Mouse (Mus musculus) MEL (cell line): ENCODE measurements around the gene Rims1. TPM values are rescaled to one million over a fixed set of nuclear protein-coding genes. Genes with fewer than 3 reads are reported as not detected.

Experiments
- DNase-seq: peaks from one replicate; pipeline ENCODE4 v3.0.0; 2011; ENCODE audit warnings: low read depth, low spot score
- H3K27ac ChIP-seq: 2 replicates; pipeline ENCODE4 v1.5.1; 2012; ENCODE audit warnings: low read depth, mild to moderate bottlenecking, control low read depth, low read length, moderate library complexity; ENCODE audit not compliant: control insufficient read depth
- H3K27me3 ChIP-seq, 2 experiments: fragments of 150-350 bp in 1 of 2; sonication (generic) in 1 of 2; 2 replicates each; pipeline ENCODE4 v1.6.1; 2012; ENCODE audit warnings: low read length in 2 of 2, mild to moderate bottlenecking in 2 of 2, improper control_type of control experiment in 1 of 2, moderate library complexity in 1 of 2; ENCODE audit not compliant: insufficient read depth in 2 of 2, control insufficient read depth in 1 of 2
- H3K36me3 ChIP-seq, 2 experiments: 2 replicates each; pipeline ENCODE4 v1.6.1; 2012 to 2014; ENCODE audit warnings: low read length in 2 of 2, improper control_type of control experiment in 1 of 2, inconsistent platforms in 1 of 2, mild to moderate bottlenecking in 1 of 2; ENCODE audit not compliant: insufficient read depth in 2 of 2, control insufficient read depth in 1 of 2
- H3K4me1 ChIP-seq, 2 experiments: fragments of 150-350 bp in 1 of 2; sonication (generic) in 1 of 2; 2 replicates each; pipeline ENCODE4 v1.6.1; 2012; ENCODE audit warnings: low read length in 2 of 2, improper control_type of control experiment in 1 of 2, mild to moderate bottlenecking in 1 of 2; ENCODE audit not compliant: insufficient read depth in 2 of 2, control insufficient read depth in 1 of 2
- H3K4me3 ChIP-seq, 2 experiments: fragments of 150-350 bp in 1 of 2; sonication (generic) in 1 of 2; 2 replicates each; pipeline ENCODE4 v1.5.1; 2012; ENCODE audit warnings: low read depth in 2 of 2, low read length in 2 of 2, mild to moderate bottlenecking in 2 of 2, moderate library complexity in 2 of 2, control low read depth in 1 of 2, improper control_type of control experiment in 1 of 2; ENCODE audit not compliant: control insufficient read depth in 1 of 2, insufficient read depth in 1 of 2
- H3K79me2 ChIP-seq: 2 replicates; pipeline ENCODE4 v1.6.1; 2012; ENCODE audit warnings: mild to moderate bottlenecking, low read length, moderate library complexity; ENCODE audit not compliant: control insufficient read depth, poor library complexity, insufficient read depth
- H3K9ac ChIP-seq: 2 replicates; pipeline ENCODE4 v1.6.1; 2012; ENCODE audit warnings: low read depth, mild to moderate bottlenecking, control low read depth, low read length, moderate library complexity; ENCODE audit not compliant: control insufficient read depth, poor library complexity, severe bottlenecking
- H3K9me3 ChIP-seq: fragments of 150-350 bp; sonication (generic); replicated peaks from 2 replicates; pipeline ENCODE4 v1.6.1; 2012; ENCODE audit warnings: mild to moderate bottlenecking, low read length, improper control_type of control experiment, moderate library complexity; ENCODE audit not compliant: insufficient read depth
- BHLHE40 ChIP-seq: IDR thresholded peaks from 2 replicates; pipeline ENCODE4 v1.6.1; 2012; ENCODE audit warnings: low read depth, mild to moderate bottlenecking, inconsistent platforms, low read length, improper control_type of control experiment, borderline replicate concordance
- CTCF ChIP-seq, 3 experiments: IDR thresholded peaks in 2 of 3; conservative IDR thresholded peaks in 1 of 3; 2 replicates each; pipeline ENCODE4 v1.5.1; 2011 to 2012; ENCODE audit warnings: low read length in 3 of 3, low read depth in 2 of 3, mild to moderate bottlenecking in 2 of 3, improper control_type of control experiment in 1 of 3, inconsistent platforms in 1 of 3, mixed read lengths in 1 of 3, moderate library complexity in 1 of 3; ENCODE audit not compliant: control insufficient read depth in 1 of 3, insufficient read depth in 1 of 3, poor library complexity in 1 of 3, severe bottlenecking in 1 of 3
- E2F4 ChIP-seq: IDR thresholded peaks from 2 replicates; pipeline ENCODE4 v1.6.1; 2011; ENCODE audit warnings: low read depth, low read length, improper control_type of control experiment, borderline replicate concordance
- ELF1 ChIP-seq: IDR thresholded peaks from 2 replicates; pipeline ENCODE4 v1.6.1; 2014; ENCODE audit warnings: low read depth, mild to moderate bottlenecking, inconsistent platforms, low read length, improper control_type of control experiment, moderate library complexity
- EP300 ChIP-seq, 2 experiments: IDR thresholded peaks; 2 replicates each; pipeline ENCODE4 v1.6.1; 2011; ENCODE audit warnings: improper control_type of control experiment in 2 of 2, low read length in 2 of 2, low read depth in 1 of 2, mild to moderate bottlenecking in 1 of 2
- ETS1 ChIP-seq: IDR thresholded peaks from 2 replicates; pipeline ENCODE4 v1.6.1; 2012; ENCODE audit warnings: low read depth, mild to moderate bottlenecking, inconsistent platforms, low read length, improper control_type of control experiment, moderate library complexity
- GATA1 ChIP-seq: IDR thresholded peaks from 2 replicates; pipeline ENCODE4 v1.6.1; 2011; ENCODE audit warnings: low read depth, low read length, improper control_type of control experiment
- JUND ChIP-seq: IDR thresholded peaks from 2 replicates; pipeline ENCODE4 v1.6.1; 2011; ENCODE audit warnings: low read depth, mild to moderate bottlenecking, improper control_type of control experiment, low read length
- MAFK ChIP-seq: IDR thresholded peaks from 2 replicates; pipeline ENCODE4 v1.6.1; 2011; ENCODE audit warnings: low read depth, mild to moderate bottlenecking, low read length, improper control_type of control experiment, borderline replicate concordance
- MAX ChIP-seq: IDR thresholded peaks from 2 replicates; pipeline ENCODE4 v1.6.1; 2011; ENCODE audit warnings: low read length, improper control_type of control experiment
- MAZ ChIP-seq: IDR thresholded peaks from 2 replicates; pipeline ENCODE4 v1.6.1; 2012; ENCODE audit warnings: low read depth, mild to moderate bottlenecking, inconsistent platforms, low read length, improper control_type of control experiment
- MEF2A ChIP-seq: IDR thresholded peaks from 2 replicates; pipeline ENCODE4 v1.6.1; 2014; ENCODE audit warnings: low read depth, mild to moderate bottlenecking, inconsistent platforms, low read length, improper control_type of control experiment; ENCODE audit not compliant: poor library complexity, insufficient replicate concordance, severe bottlenecking; ENCODE audit errors: extremely low read depth
- MXI1 ChIP-seq: IDR thresholded peaks from 2 replicates; pipeline ENCODE4 v1.6.1; 2011; ENCODE audit warnings: mild to moderate bottlenecking, low read depth, low read length, improper control_type of control experiment
- MYC ChIP-seq: IDR thresholded peaks from 2 replicates; pipeline ENCODE4 v1.6.1; 2011; ENCODE audit warnings: low read depth, mild to moderate bottlenecking, low read length, improper control_type of control experiment, moderate library complexity
- NELFE ChIP-seq: IDR thresholded peaks from 2 replicates; pipeline ENCODE4 v1.6.1; 2011; ENCODE audit warnings: low read depth, low read length, improper control_type of control experiment
- POLR2A ChIP-seq, 2 experiments: IDR thresholded peaks; 2 replicates each; pipeline ENCODE4 v1.6.1; 2011 to 2012; ENCODE audit warnings: low read length in 2 of 2, mild to moderate bottlenecking in 2 of 2, control low read depth in 1 of 2, improper control_type of control experiment in 1 of 2, low read depth in 1 of 2, moderate library complexity in 1 of 2; ENCODE audit not compliant: control insufficient read depth in 1 of 2, insufficient read depth in 1 of 2, poor library complexity in 1 of 2
- RAD21 ChIP-seq: IDR thresholded peaks from 2 replicates; pipeline ENCODE4 v1.6.1; 2011; ENCODE audit warnings: mild to moderate bottlenecking, low read depth, low read length, improper control_type of control experiment
- RCOR1 ChIP-seq: IDR thresholded peaks from 2 replicates; pipeline ENCODE4 v1.6.1; 2012; ENCODE audit warnings: low read depth, mild to moderate bottlenecking, inconsistent platforms, low read length, improper control_type of control experiment
- SIN3A ChIP-seq: IDR thresholded peaks from 2 replicates; pipeline ENCODE4 v1.6.1; 2012; ENCODE audit warnings: low read length, improper control_type of control experiment, inconsistent platforms
- SMC3 ChIP-seq: IDR thresholded peaks from 2 replicates; pipeline ENCODE4 v1.6.1; 2011; ENCODE audit warnings: low read depth, low read length, improper control_type of control experiment
- TBP ChIP-seq: IDR thresholded peaks from 2 replicates; pipeline ENCODE4 v1.8.0; 2011; ENCODE audit warnings: low read depth, low read length, improper control_type of control experiment
- UBTF ChIP-seq: IDR thresholded peaks from 2 replicates; pipeline ENCODE4 v1.6.1; 2012; ENCODE audit warnings: low read depth, mild to moderate bottlenecking, inconsistent platforms, low read length, improper control_type of control experiment, moderate library complexity, borderline replicate concordance; ENCODE audit not compliant: insufficient read depth
- USF1 ChIP-seq: IDR thresholded peaks from 2 replicates; pipeline ENCODE4 v1.6.1; 2014; ENCODE audit warnings: low read depth, mild to moderate bottlenecking, inconsistent platforms, low read length, improper control_type of control experiment, moderate library complexity
- ZC3H11A ChIP-seq: IDR thresholded peaks from 2 replicates; pipeline ENCODE4 v1.6.1; 2012; ENCODE audit warnings: low read depth, mild to moderate bottlenecking, inconsistent platforms, low read length, improper control_type of control experiment
- ZKSCAN1 ChIP-seq: IDR thresholded peaks from 2 replicates; pipeline ENCODE4 v1.6.1; 2012; ENCODE audit warnings: low read depth, mild to moderate bottlenecking, inconsistent platforms, low read length, improper control_type of control experiment, moderate library complexity
- ZMIZ1 ChIP-seq: IDR thresholded peaks from 2 replicates; pipeline ENCODE4 v1.6.1; 2012; ENCODE audit warnings: low read depth, mild to moderate bottlenecking, inconsistent platforms, low read length, improper control_type of control experiment, moderate library complexity
- ZNF384 ChIP-seq: IDR thresholded peaks from 2 replicates; pipeline ENCODE4 v1.6.1; 2012; ENCODE audit warnings: low read depth, mild to moderate bottlenecking, inconsistent platforms, low read length, improper control_type of control experiment
- polyA plus RNA-seq, 2 experiments: library from polyadenylated mRNA; stranded (reverse) in 1 of 2; unstranded in 1 of 2; fragments of >175 nt in 1 of 2; fragments of >200 nt in 1 of 2; gene quantifications; 2 replicates each; pipeline versions ENCODE4 v1.2.1 to v1.2.4; 2012; ENCODE audit warnings: low replicate concordance in 2 of 2, low read depth in 1 of 2; ENCODE audit not compliant: insufficient read length in 2 of 2, insufficient read depth in 1 of 2, missing spikeins in 1 of 2
- total RNA-seq: library from RNA; depleted of rRNA; stranded (reverse); fragments of 300-350 nt; gene quantifications from 2 replicates; pipeline ENCODE4 v1.2.3, GENCODE M21; 2012

The Rims1 gene
- total and polyA plus RNA-seq, 3 experiments = 0.31 TPM; not detected in 2

DNA sequence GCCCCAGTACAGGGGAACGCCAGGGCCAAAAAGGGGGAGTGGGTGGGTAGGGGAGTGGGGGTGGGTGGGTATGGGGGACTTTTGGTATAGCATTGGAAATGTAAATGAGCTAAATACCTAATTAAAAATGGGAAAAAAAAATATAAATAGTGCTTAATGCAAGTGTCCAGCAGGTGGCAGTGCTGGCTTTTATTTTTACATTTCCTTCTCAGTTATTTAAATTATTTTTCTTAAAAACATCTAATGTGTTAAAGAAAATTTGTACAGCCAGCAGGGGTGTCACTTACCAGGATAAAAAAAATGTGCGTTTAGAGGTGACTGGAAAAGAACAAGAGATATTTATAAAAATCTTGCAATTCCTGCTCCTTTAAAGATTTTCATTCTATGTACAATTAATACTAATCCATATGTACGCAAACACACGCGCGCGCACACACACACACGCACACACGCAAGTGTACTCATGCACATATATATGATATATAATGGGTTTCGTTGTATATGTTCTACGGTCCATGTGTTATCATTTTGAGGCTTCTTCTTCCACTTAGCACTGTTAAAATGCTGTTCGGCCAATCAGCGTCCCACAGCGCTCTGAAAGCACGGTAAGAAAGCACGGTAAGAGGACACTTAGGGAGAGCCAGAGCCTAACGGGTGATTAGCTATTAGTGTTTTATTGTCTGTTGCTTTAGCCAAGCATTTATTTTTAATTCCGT is 201.3 kb downstream of the Rims1 start:
- no peaks in the 10 kb centered on the region for H3K36me3 ChIP-seq
- TF ChIP-seq ETS1 = no peak
- TF ChIP-seq JUND = no peak
- TF ChIP-seq RCOR1 = no peak
- no peak for TF ChIP-seq ZMIZ1
- peak; percentile 63 for TF ChIP-seq RAD21
- no peak for TF ChIP-seq MXI1
- no peak for TF ChIP-seq NELFE
- TF ChIP-seq E2F4 = no peak
- TF ChIP-seq ZNF384 = peak; percentile 28; the same call in 1 of the 2 replicates
- no peak for TF ChIP-seq EP300 (IDR thresholded peaks at IDR 0.05; ENCODE audit: low read depth in 1 of 2, low read length in 2 of 2)
- TF ChIP-seq MAX = no peak
- TF ChIP-seq BHLHE40 = no peak
- no peak for TF ChIP-seq UBTF
- TF ChIP-seq CTCF (IDR thresholded peaks at IDR 0.05 in 2 of 3, conservative IDR thresholded peaks at IDR 0.05 in 1 of 3; ENCODE audit: control insufficient read depth in 1 of 3, insufficient read depth in 1 of 3, low read depth in 2 of 3, low read length in 3 of 3, poor library complexity in 1 of 3, severe bottlenecking in 1 of 3) = peak in 2 of 3 experiments; percentile 49 to 55; a peak in 4 of 6 replicates
- TF ChIP-seq GATA1 = no peak
- no peak for TF ChIP-seq MAZ
- no peak for TF ChIP-seq MAFK
- TF ChIP-seq MEF2A = no peak
- TF ChIP-seq POLR2A (IDR thresholded peaks at IDR 0.05; ENCODE audit: control insufficient read depth in 1 of 2, insufficient read depth in 1 of 2, low read depth in 1 of 2, low read length in 2 of 2, poor library complexity in 1 of 2) = no peak
- TF ChIP-seq SIN3A = no peak
- TF ChIP-seq USF1 = no peak
- TF ChIP-seq SMC3 = peak; percentile 46
- no peak for TF ChIP-seq ELF1
- TF ChIP-seq ZKSCAN1 = no peak
- peak; percentile 55 for TF ChIP-seq ZC3H11A
- TF ChIP-seq TBP = no peak
- TF ChIP-seq MYC = no peak
- DNase-seq = peak; percentile 27

More for the DNA sequence above, 201.3 kb downstream of the Rims1 start:
- Histone ChIP-seq H3K27me3 (no peaks in the 10 kb centered on the region), H3K9ac (no peak overlapping the region), H3K27ac (no peak overlapping the region), H3K79me2 (no peaks in the 10 kb centered on the region), H3K9me3 (no peaks in the 10 kb centered on the region), H3K4me1 (no peaks in the 10 kb centered on the region), H3K4me3 (no peak overlapping the region)
